Mouse (Mus musculus) liver, adult 2 months (tissue): ENCODE results near the gene Deup1. TPM values are rescaled to one million over a fixed set of nuclear protein-coding genes. Genes with fewer than 3 reads are reported as not detected.
A peak's percentile ranks its signal among the peaks of the same experiment; 100 is the strongest.

ENCODE experiments used
- DNase-seq: peaks from one replicate; pipeline ENCODE4 v3.0.0-alpha.2; 2011; ENCODE audit warnings: low read depth, low spot score; ENCODE audit errors: extremely low read depth
- H3K27ac ChIP-seq: fragments of 200-500 bp; replicated peaks from 2 replicates; pipeline ENCODE4 v1.5.1; 2012; ENCODE audit warnings: low read depth, mild to moderate bottlenecking, control low read depth, inconsistent platforms, low read length; ENCODE audit not compliant: insufficient read depth
- H3K27me3 ChIP-seq: fragments of 200-500 bp; 2 replicates; pipeline ENCODE4 v1.6.1; 2012; ENCODE audit warnings: mild to moderate bottlenecking, moderate library complexity, low read length, inconsistent platforms; ENCODE audit not compliant: control insufficient read depth, insufficient read depth
- H3K36me3 ChIP-seq: fragments of 200-500 bp; 2 replicates; pipeline ENCODE4 v1.6.1; 2012; ENCODE audit warnings: low read length, inconsistent platforms; ENCODE audit not compliant: control insufficient read depth, insufficient read depth
- H3K4me1 ChIP-seq: fragments of 200-500 bp; 2 replicates; pipeline ENCODE4 v1.6.1; 2011; ENCODE audit warnings: low read length; ENCODE audit not compliant: control insufficient read depth, insufficient read depth
- H3K4me3 ChIP-seq: fragments of 200-500 bp; 2 replicates; pipeline ENCODE4 v1.5.1; 2011; ENCODE audit warnings: low read depth, mild to moderate bottlenecking, control low read depth, low read length, moderate library complexity; ENCODE audit not compliant: insufficient read depth
- H3K79me2 ChIP-seq: fragments of 200-500 bp; 2 replicates; pipeline ENCODE4 v1.6.1; 2012; ENCODE audit warnings: inconsistent platforms, mild to moderate bottlenecking, low read length, moderate library complexity; ENCODE audit not compliant: control insufficient read depth, insufficient read depth
- H3K9ac ChIP-seq: fragments of 200-500 bp; 2 replicates; pipeline ENCODE4 v1.6.1; 2012; ENCODE audit warnings: low read depth, mild to moderate bottlenecking, control low read depth, inconsistent platforms, low read length
- CTCF ChIP-seq: fragments of 200-500 bp; IDR thresholded peaks from 2 replicates; pipeline ENCODE4 v1.5.1; 2011; ENCODE audit warnings: low read depth, low read length, control low read depth
- POLR2A ChIP-seq: fragments of 200-500 bp; IDR thresholded peaks from 2 replicates; pipeline ENCODE4 v1.6.1; 2011; ENCODE audit warnings: low read length, control low read depth; ENCODE audit not compliant: insufficient read depth; ENCODE audit errors: extremely low read depth
- WGBS: fragments of 180-500 bp; shearing (Covaris S2); methylation state at CpG from one replicate; pipeline ENCODE4 v1.1.7; 2018; 5-methylcytosine and 5-hydroxymethylcytosine counted together
- polyA plus RNA-seq: library from polyadenylated mRNA; depleted of rRNA; stranded (reverse); fragments of >200 nt; gene quantifications from 2 replicates; pipeline ENCODE4 v1.2.3, GENCODE M21; 2012
- total RNA-seq: library from RNA; depleted of rRNA; stranded (reverse); fragments of >200 nt; gene quantifications from 2 replicates; pipeline ENCODE4 v1.2.3, GENCODE M21; 2014

Gene Deup1
- total and polyA plus RNA-seq, 2 experiments: 0.09 TPM; not detected in 1

DNA sequence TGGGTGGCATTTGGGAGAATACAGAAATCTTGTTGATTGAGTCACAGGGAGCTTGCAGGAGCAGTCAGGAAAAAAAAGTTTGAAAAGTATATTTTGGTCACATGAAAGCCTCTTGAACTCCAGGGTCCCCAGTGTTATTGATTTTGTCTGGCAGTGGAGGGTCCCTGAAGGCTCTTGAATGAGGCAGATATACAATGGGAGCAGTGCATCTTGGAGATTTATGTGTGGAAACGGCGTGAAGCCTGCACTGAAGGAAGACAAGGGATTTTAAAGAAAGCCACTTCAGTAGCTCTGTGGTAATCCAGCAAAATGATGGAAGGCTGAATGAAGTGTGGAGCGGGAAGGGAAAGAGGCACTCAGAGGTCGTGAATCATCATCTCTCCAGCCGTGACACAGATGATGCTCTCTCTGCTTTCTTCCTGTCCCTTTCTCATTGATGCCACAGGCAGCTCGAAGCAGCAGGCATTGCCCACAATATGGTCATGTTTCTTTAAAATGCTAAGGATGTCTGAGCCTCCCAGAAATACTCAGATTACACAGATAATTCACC is 30.6 kb upstream of the Deup1 start:
- no peak overlapping the region for H3K27ac ChIP-seq

DNA sequence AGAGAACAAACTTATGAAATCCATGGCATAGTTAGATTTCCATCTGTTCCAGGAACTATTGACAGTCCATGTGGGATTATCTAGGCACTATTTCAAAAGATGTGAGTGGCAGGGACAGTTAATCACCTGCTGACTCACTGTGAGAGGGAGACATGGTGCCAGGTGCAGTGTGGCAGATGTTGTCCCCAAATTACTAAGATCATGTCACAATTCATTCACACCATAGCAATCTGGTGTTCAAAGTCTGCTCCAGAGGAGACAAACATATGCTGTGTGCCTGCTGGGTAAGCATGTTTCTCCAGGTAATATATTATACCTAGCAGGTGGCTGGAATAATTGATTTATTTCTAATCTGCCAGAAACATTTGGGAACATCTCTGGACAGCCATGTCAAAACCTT is 25.3 kb upstream of the Deup1 start:
- DNase-seq: peak; percentile 6
- no peak overlapping the region for H3K9ac ChIP-seq
- H3K36me3 ChIP-seq: no peaks in the 10 kb centered on the region
- H3K27ac ChIP-seq: no peak overlapping the region
- H3K4me1 ChIP-seq: peaks cover 2% of the 10 kb centered on the region; the same call in 1 of the 2 replicates
- TF ChIP-seq CTCF (no peak), POLR2A (no peak)
- no peak overlapping the region for H3K4me3 ChIP-seq
- H3K27me3 ChIP-seq: no peaks in the 10 kb centered on the region
- no peaks in the 10 kb centered on the region for H3K79me2 ChIP-seq

More for the DNA sequence above, 30.6 kb upstream of the Deup1 start:
- DNase-seq: no peak
- Histone ChIP-seq H3K79me2 (no peaks in the 10 kb centered on the region), H3K9ac (no peak overlapping the region), H3K36me3 (no peaks in the 10 kb centered on the region), H3K4me1 (peaks cover 9% of the 10 kb centered on the region), H3K27me3 (no peaks in the 10 kb centered on the region), H3K4me3 (no peak overlapping the region)
- no peak for TF ChIP-seq POLR2A
- no peak for TF ChIP-seq CTCF
- WGBS: 79% methylated on average over 6 of the region's 6 CpGs

DNA sequence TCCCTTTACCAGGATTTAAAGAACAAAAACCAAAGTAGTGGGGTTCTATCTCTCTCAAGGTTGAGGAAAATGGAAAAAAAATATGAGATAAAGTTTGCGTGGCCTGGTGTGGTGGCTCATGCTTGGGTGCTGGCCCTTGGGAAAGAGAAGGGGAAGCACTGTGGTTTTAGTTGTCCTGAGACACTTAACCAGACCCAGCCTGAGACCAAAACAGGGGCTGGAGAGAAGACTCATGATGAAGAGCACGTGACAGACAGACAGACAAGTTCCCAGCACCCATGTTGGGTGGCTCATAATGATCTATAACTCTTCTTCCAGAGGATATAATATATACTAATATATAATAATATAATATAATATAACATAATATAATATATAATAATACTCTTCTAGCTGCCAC is 22.2 kb upstream of the Deup1 start:
- Histone ChIP-seq H3K4me3 (no peak overlapping the region), H3K27ac (no peak overlapping the region), H3K79me2 (no peaks in the 10 kb centered on the region), H3K36me3 (no peaks in the 10 kb centered on the region), H3K9ac (no peak overlapping the region), H3K27me3 (no peaks in the 10 kb centered on the region), H3K4me1 (no peaks in the 10 kb centered on the region)
- DNase-seq: no peak
- no peak for TF ChIP-seq CTCF
- TF ChIP-seq POLR2A: no peak
- 91% methylated on average over 2 of the region's 2 CpGs for WGBS

DNA sequence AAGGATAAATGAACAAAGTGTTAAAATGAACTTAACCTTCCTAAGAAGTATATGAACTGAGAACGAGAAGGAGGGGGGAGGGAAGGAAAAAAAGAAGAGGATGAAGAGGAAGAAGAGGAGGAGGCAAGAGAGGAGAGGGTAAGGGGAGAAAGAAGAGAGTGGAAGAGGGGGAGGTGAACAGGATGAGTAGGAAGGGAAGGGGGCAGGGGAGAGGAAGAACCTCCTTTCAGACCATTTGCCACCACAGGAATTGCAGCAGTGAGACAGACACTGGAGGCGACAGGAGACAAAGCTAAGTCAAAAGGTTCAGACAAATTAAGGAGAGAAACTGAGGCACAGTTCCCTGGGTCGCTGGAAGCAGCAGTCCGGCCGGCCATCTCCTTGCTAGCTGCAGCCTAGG is 349 bp downstream of the Deup1 start:
- TF ChIP-seq CTCF (no peak), POLR2A (no peak)
- Histone ChIP-seq H3K27ac (no peak overlapping the region), H3K27me3 (no peaks in the 10 kb centered on the region), H3K36me3 (no peaks in the 10 kb centered on the region), H3K4me3 (no peak overlapping the region), H3K9ac (no peak overlapping the region), H3K79me2 (no peaks in the 10 kb centered on the region), H3K4me1 (no peaks in the 10 kb centered on the region)
- DNase-seq: no peak
- 41% methylated on average over 5 of the region's 5 CpGs for WGBS

DNA sequence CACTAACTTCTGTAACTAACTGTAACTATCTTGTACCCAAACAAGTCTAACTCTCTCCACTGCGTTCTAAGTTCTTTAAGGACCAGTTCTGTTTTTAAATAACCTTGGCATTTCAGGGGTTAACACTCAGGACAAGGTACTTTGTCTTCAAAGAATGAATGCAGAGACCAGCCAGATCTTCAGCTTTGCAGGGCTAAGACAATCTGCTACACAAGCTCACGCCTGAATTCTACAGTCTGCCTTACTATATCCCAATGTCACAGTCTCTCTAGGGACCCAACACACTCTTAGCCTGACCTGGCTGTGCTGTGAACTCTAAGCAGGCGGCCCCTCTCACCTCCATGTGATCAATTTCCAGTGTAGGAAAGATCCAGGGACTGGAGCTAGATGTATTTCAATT is 3.0 kb downstream of the Deup1 start:
- H3K79me2 ChIP-seq: no peaks in the 10 kb centered on the region
- H3K9ac ChIP-seq: no peak overlapping the region
- no peaks in the 10 kb centered on the region for H3K36me3 ChIP-seq
- DNase-seq: no peak
- no peaks in the 10 kb centered on the region for H3K4me1 ChIP-seq
- no peaks in the 10 kb centered on the region for H3K27me3 ChIP-seq
- 84% methylated on average over 3 of the region's 3 CpGs for WGBS
- TF ChIP-seq CTCF (no peak), POLR2A (no peak)
- H3K27ac ChIP-seq: no peak overlapping the region
- H3K4me3 ChIP-seq: no peak overlapping the region

DNA sequence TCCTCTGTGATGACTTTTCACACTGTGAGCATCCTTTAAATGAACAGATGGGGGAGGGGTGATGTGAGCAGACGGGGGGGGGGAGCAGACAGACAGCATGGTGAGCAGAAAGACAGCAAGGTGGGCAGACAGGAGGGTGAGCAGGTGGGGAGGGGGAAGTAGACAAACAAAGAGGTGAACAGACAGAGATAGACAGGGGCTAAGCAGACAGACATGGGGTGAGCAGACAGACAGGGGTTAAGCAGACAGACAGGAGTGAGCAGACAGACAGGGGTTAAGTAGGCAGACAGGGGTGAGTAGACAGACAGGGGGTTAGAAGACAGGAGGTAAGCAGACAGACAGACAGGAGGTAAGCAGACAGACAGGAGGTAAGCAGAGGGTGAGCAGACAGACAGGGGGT is 8.0 kb downstream of the Deup1 start:
- no peak for TF ChIP-seq CTCF
- whole genome bisulfite sequencing: 58% methylated on average over 1 of the region's 1 CpGs
- Histone ChIP-seq H3K9ac (no peak overlapping the region), H3K27ac (no peak overlapping the region), H3K79me2 (no peaks in the 10 kb centered on the region), H3K4me3 (no peak overlapping the region), H3K36me3 (no peaks in the 10 kb centered on the region), H3K27me3 (no peaks in the 10 kb centered on the region), H3K4me1 (no peaks in the 10 kb centered on the region)
- DNase-seq: no peak
